Mouse (Mus musculus): ENCODE data around the gene Klhl2. TPM values are rescaled to one million over a fixed set of nuclear protein-coding genes. Genes with fewer than 3 reads are reported as not detected.

Klhl2 gene
- polyA plus RNA-seq, 1 experiment from 2014 or later, result 32.2 TPM

DNA sequence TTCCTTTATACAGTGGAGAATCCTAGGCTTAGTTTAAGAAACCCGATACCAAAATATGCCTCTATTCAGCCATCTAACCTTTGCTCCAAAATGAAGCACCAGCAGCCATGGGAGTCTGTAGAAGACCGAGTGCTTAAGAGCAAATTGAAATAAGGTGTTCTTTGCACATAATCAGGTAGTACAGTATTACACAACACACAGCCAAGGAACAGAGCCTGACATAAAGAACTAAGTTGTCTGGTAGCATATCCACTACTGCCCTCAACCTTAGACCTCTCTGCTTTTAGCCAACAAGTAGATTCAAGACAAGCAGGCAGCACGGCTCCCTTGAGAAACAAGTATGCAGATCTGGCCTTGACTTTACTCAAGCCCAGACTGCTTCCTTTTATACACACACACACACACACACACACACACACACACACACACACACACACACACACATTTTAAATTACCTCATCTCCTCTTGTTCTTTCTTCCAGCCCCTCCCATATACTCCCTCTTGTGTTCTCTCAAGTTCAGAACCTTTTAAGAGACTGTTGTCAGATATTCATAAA, 113.0 kb downstream of the Klhl2 start:
- H3K9me3 ChIP-seq (ENCODE audit: control insufficient read depth, low read length), result no peaks in the 10 kb centered on the region
- no peak overlapping the region for H3K27ac ChIP-seq (ENCODE audit: low read depth, low read length)
- whole genome bisulfite sequencing, result 90% methylated on average over 3 of the region's 3 CpGs
- no peaks in the 10 kb centered on the region for H3K36me3 ChIP-seq (ENCODE audit: control insufficient read depth, insufficient read depth, low read length)
- peaks cover 2% of the 10 kb centered on the region; the same call in 1 of the 2 replicates for H3K4me1 ChIP-seq (ENCODE audit: control insufficient read depth, insufficient read depth, low read length)
- no peak overlapping the region for H3K4me2 ChIP-seq (ENCODE audit: low read depth, low read length)
- no peaks in the 10 kb centered on the region for H3K27me3 ChIP-seq (ENCODE audit: control insufficient read depth, insufficient read depth, low read length)
- no peak overlapping the region for H3K4me3 ChIP-seq (ENCODE audit: low read depth, low read length)
- no peak overlapping the region for H3K9ac ChIP-seq (replicated peaks; ENCODE audit: low read depth, low read length)
- ATAC-seq (ENCODE audit: low read depth), result no peak

GRCm38 (mm10) chr8:64735161-64735560, 114.7 kb downstream of the Klhl2 start:
- no peak overlapping the region for H3K27ac ChIP-seq (ENCODE audit: low read depth, low read length)

GRCm38 (mm10) chr8:64733271-64733943, 116.4 kb downstream of the Klhl2 start, which contains the start of gene Msmo1:
Gene Msmo1 (minus strand): TSS chr8:64733792.
- Histone ChIP-seq H3K9me3 (ENCODE audit: control insufficient read depth, low read length) (no peaks in the 10 kb centered on the region), H3K36me3 (ENCODE audit: control insufficient read depth, insufficient read depth, low read length) (peaks cover 12% of the 10 kb centered on the region; the same call in 1 of the 2 replicates), H3K27ac (ENCODE audit: low read depth, low read length) (peak within 1 kb of the TSS; percentile 52; the same call in 1 of the 2 replicates), H3K9ac (replicated peaks; ENCODE audit: low read depth, low read length) (peak within 1 kb of the TSS; percentile 50), H3K4me1 (ENCODE audit: control insufficient read depth, insufficient read depth, low read length) (peaks cover 6% of the 10 kb centered on the region), H3K4me2 (ENCODE audit: low read depth, low read length) (peak within 1 kb of the TSS; percentile 64), H3K4me3 (ENCODE audit: low read depth, low read length) (peak within 1 kb of the TSS; percentile 54), H3K27me3 (ENCODE audit: control insufficient read depth, insufficient read depth, low read length) (no peaks in the 10 kb centered on the region)
- peak; percentile 100 for ATAC-seq (ENCODE audit: low read depth)
- WGBS, result under 1% methylated on average over 60 of the region's 60 CpGs

More at GRCm38 (mm10) chr8:64735161-64735560, 114.7 kb downstream of the Klhl2 start:
- H3K9ac ChIP-seq (replicated peaks; ENCODE audit: low read depth, low read length), result no peak overlapping the region
- no peak overlapping the region for H3K4me2 ChIP-seq (ENCODE audit: low read depth, low read length)
- peaks cover 6% of the 10 kb centered on the region for H3K4me1 ChIP-seq (ENCODE audit: control insufficient read depth, insufficient read depth, low read length)
- H3K9me3 ChIP-seq (ENCODE audit: control insufficient read depth, low read length), result no peaks in the 10 kb centered on the region
- no peak for ATAC-seq (ENCODE audit: low read depth)
- 93% methylated on average over 8 of the region's 8 CpGs for WGBS
- H3K36me3 ChIP-seq (ENCODE audit: control insufficient read depth, insufficient read depth, low read length), result peaks cover 6% of the 10 kb centered on the region; the same call in 1 of the 2 replicates
- no peak overlapping the region for H3K4me3 ChIP-seq (ENCODE audit: low read depth, low read length)
- no peaks in the 10 kb centered on the region for H3K27me3 ChIP-seq (ENCODE audit: control insufficient read depth, insufficient read depth, low read length)

- Histone ChIP-seq H3K4me1 (ENCODE audit: control insufficient read depth, insufficient read depth, low read length) (peaks cover 6% of the 10 kb centered on the region), H3K9ac (replicated peaks; ENCODE audit: low read depth, low read length) (peak overlapping the region; percentile 50), H3K4me2 (ENCODE audit: low read depth, low read length) (peak overlapping the region; percentile 64), H3K4me3 (ENCODE audit: low read depth, low read length) (peak overlapping the region; percentile 54), H3K27ac (ENCODE audit: low read depth, low read length) (no peak overlapping the region), H3K36me3 (ENCODE audit: control insufficient read depth, insufficient read depth, low read length) (peaks cover 13% of the 10 kb centered on the region; the same call in 1 of the 2 replicates), H3K27me3 (ENCODE audit: control insufficient read depth, insufficient read depth, low read length) (no peaks in the 10 kb centered on the region), H3K9me3 (ENCODE audit: control insufficient read depth, low read length) (no peaks in the 10 kb centered on the region)
- WGBS, result 9% methylated on average over 9 of the region's 9 CpGs
- ATAC-seq (ENCODE audit: low read depth), result no peak
Measured at GRCm38 (mm10) chr8:64732596-64732995, 117.2 kb downstream of the Klhl2 start.

- no peaks in the 10 kb centered on the region for H3K9me3 ChIP-seq (ENCODE audit: control insufficient read depth, low read length)
- peaks cover 6% of the 10 kb centered on the region for H3K4me1 ChIP-seq (ENCODE audit: control insufficient read depth, insufficient read depth, low read length)
- no peak overlapping the region for H3K4me2 ChIP-seq (ENCODE audit: low read depth, low read length)
- H3K9ac ChIP-seq (replicated peaks; ENCODE audit: low read depth, low read length), result no peak overlapping the region
- 95% methylated on average over 7 of the region's 7 CpGs for WGBS
- no peak for ATAC-seq (ENCODE audit: low read depth)
- H3K27ac ChIP-seq (ENCODE audit: low read depth, low read length), result no peak overlapping the region
- no peaks in the 10 kb centered on the region for H3K27me3 ChIP-seq (ENCODE audit: control insufficient read depth, insufficient read depth, low read length)
- no peak overlapping the region for H3K4me3 ChIP-seq (ENCODE audit: low read depth, low read length)
- H3K36me3 ChIP-seq (ENCODE audit: control insufficient read depth, insufficient read depth, low read length), result peaks cover 41% of the 10 kb centered on the region
Measured at GRCm38 (mm10) chr8:64728156-64728555, 121.7 kb downstream of the Klhl2 start.

- 88% methylated on average over 4 of the region's 4 CpGs for WGBS
Measured at GRCm38 (mm10) chr8:64726190-64726695, 123.6 kb downstream of the Klhl2 start.

DNA sequence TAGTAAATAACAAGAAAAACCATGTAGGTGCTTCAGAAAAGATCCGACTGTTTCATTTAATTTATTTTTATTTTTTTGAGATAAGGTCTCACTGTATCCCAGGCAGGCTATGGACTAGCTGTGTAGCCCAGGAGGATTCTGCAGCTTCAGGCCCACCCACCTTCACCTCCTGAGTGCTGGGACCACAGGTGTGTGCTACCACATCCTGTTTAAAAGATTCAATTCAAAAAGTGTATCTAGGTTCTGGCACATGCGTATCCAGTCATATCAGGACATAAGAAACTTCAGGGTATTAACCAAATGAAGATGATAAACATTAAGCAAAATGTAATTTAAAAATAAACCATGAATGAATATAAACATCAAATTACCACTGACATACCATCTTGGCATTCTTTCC, 126.6 kb downstream of the Klhl2 start:
- Histone ChIP-seq H3K4me1 (ENCODE audit: control insufficient read depth, insufficient read depth, low read length) (no peaks in the 10 kb centered on the region), H3K36me3 (ENCODE audit: control insufficient read depth, insufficient read depth, low read length) (peaks cover 59% of the 10 kb centered on the region), H3K4me2 (ENCODE audit: low read depth, low read length) (no peak overlapping the region), H3K9me3 (ENCODE audit: control insufficient read depth, low read length) (no peaks in the 10 kb centered on the region), H3K9ac (replicated peaks; ENCODE audit: low read depth, low read length) (no peak overlapping the region), H3K27ac (ENCODE audit: low read depth, low read length) (no peak overlapping the region), H3K4me3 (ENCODE audit: low read depth, low read length) (no peak overlapping the region), H3K27me3 (ENCODE audit: control insufficient read depth, insufficient read depth, low read length) (no peaks in the 10 kb centered on the region)
- no peak for ATAC-seq (ENCODE audit: low read depth)
- 94% methylated on average over 2 of the region's 2 CpGs for WGBS

More at GRCm38 (mm10) chr8:64726190-64726695, 123.6 kb downstream of the Klhl2 start:
- H3K4me3 ChIP-seq (ENCODE audit: low read depth, low read length), result no peak overlapping the region
- H3K36me3 ChIP-seq (ENCODE audit: control insufficient read depth, insufficient read depth, low read length), result peaks cover 44% of the 10 kb centered on the region
- H3K4me1 ChIP-seq (ENCODE audit: control insufficient read depth, insufficient read depth, low read length), result no peaks in the 10 kb centered on the region
- H3K27ac ChIP-seq (ENCODE audit: low read depth, low read length), result no peak overlapping the region
- H3K4me2 ChIP-seq (ENCODE audit: low read depth, low read length), result no peak overlapping the region
- ATAC-seq (ENCODE audit: low read depth), result no peak
- H3K9me3 ChIP-seq (ENCODE audit: control insufficient read depth, low read length), result no peaks in the 10 kb centered on the region
- no peak overlapping the region for H3K9ac ChIP-seq (replicated peaks; ENCODE audit: low read depth, low read length)
- no peaks in the 10 kb centered on the region for H3K27me3 ChIP-seq (ENCODE audit: control insufficient read depth, insufficient read depth, low read length)

DNA sequence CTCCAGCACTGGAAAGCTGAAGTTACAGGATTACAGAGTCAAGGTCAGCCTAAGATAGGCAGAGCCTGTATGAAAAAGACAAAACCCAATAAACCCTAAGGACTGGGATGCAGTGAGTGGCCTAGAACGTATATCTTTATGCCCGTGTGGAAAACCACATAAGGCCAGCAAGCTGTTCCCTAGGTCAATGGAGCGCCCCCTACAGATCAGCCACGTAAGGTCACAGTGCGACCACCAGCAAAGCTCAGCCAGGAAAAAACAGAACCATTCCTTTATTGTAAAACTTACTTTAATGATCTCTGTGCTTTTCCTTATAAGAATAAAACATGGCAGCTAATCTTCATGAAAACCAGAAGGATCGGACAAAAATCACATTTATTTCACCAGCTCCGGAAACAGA, 131.9 kb downstream of the Klhl2 start:
- ATAC-seq (ENCODE audit: low read depth), result no peak
- no peak overlapping the region for H3K9ac ChIP-seq (replicated peaks; ENCODE audit: low read depth, low read length)
- H3K27me3 ChIP-seq (ENCODE audit: control insufficient read depth, insufficient read depth, low read length), result no peaks in the 10 kb centered on the region
- H3K4me1 ChIP-seq (ENCODE audit: control insufficient read depth, insufficient read depth, low read length), result no peaks in the 10 kb centered on the region
- no peak overlapping the region for H3K27ac ChIP-seq (ENCODE audit: low read depth, low read length)
- H3K9me3 ChIP-seq (ENCODE audit: control insufficient read depth, low read length), result no peaks in the 10 kb centered on the region
- 83% methylated on average over 7 of the region's 7 CpGs for WGBS
- H3K4me2 ChIP-seq (ENCODE audit: low read depth, low read length), result no peak overlapping the region
- H3K36me3 ChIP-seq (ENCODE audit: control insufficient read depth, insufficient read depth, low read length), result peaks cover 48% of the 10 kb centered on the region
- H3K4me3 ChIP-seq (ENCODE audit: low read depth, low read length), result no peak overlapping the region

- Histone ChIP-seq H3K36me3 (ENCODE audit: control insufficient read depth, insufficient read depth, low read length) (peaks cover 12% of the 10 kb centered on the region), H3K4me1 (ENCODE audit: control insufficient read depth, insufficient read depth, low read length) (no peaks in the 10 kb centered on the region), H3K9ac (replicated peaks; ENCODE audit: low read depth, low read length) (no peak overlapping the region), H3K9me3 (ENCODE audit: control insufficient read depth, low read length) (no peaks in the 10 kb centered on the region), H3K27me3 (ENCODE audit: control insufficient read depth, insufficient read depth, low read length) (no peaks in the 10 kb centered on the region), H3K4me2 (ENCODE audit: low read depth, low read length) (no peak overlapping the region), H3K27ac (ENCODE audit: low read depth, low read length) (no peak overlapping the region), H3K4me3 (ENCODE audit: low read depth, low read length) (no peak overlapping the region)
- 89% methylated on average over 7 of the region's 7 CpGs for WGBS
- no peak for ATAC-seq (ENCODE audit: low read depth)
Measured at GRCm38 (mm10) chr8:64712499-64712898, 137.3 kb downstream of the Klhl2 start.
